Mouse (Mus musculus) myocyte (in vitro differentiated cells): Measurements from ENCODE around the gene Cerk.

Experiments used
- CEBPB ChIP-seq: IDR thresholded peaks from 2 replicates; pipeline ENCODE4 v1.6.1; 2011; ENCODE audit warnings: mild to moderate bottlenecking, moderate library complexity; ENCODE audit not compliant: poor library complexity, insufficient read depth, severe bottlenecking
- MAX ChIP-seq: IDR thresholded peaks from one replicate; pipeline ENCODE4 v1.6.1; 2011; ENCODE audit warnings: low read depth, mild to moderate bottlenecking, control low read depth
- POLR2A ChIP-seq: IDR thresholded peaks from one replicate; pipeline ENCODE4 v1.6.1; 2011; ENCODE audit warnings: low read depth, mild to moderate bottlenecking, control low read depth, moderate library complexity; ENCODE audit not compliant: insufficient read length
- TCF12 ChIP-seq: IDR thresholded peaks from one replicate; pipeline ENCODE4 v1.6.1; 2011; ENCODE audit warnings: mild to moderate bottlenecking, control low read depth; ENCODE audit not compliant: poor library complexity, insufficient read depth, severe bottlenecking
- USF1 ChIP-seq: IDR thresholded peaks from one replicate; pipeline ENCODE4 v1.6.1; 2011; ENCODE audit warnings: low read depth, mild to moderate bottlenecking, control low read depth, moderate library complexity

DNA sequence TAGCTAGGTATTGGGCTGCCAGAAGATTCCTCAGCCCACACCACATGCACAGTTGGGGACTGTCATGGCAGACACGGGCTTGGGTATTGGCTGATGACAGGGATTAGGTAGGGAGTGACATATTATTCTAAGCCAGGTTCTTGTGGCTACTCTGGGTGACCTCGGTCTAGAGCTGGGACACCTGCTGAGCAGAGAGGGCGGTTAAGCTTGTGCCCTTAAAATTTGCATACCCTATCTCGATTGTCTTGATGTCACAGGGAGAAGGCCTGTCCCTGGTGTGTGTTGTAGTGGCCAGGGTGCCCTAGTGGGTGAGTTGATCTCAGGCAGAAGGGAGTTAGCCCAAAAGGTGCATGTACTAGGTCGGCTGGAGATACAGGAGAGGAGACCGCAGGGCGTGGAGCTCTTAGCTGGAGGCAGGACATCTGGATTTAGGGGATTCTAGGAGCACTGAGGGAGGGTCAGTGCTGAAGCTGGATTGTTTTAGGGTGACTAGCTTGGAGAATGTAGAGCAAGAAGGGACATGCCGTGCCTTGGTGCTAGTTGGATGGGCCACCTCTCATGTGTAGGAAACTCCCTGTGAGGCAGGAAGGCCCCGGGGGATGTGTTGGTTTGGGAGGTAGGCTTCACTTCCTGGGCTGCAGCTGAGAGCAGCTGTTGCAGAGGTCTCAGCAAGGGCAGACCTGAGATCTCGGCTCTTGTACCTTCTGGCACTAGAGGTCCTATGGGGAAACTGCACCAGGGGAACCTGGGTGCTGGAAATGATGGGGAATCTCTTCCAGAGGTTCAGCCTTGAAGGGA lies 91.4 kb downstream of the Cerk start:
- TF ChIP-seq MAX (no peak), USF1 (no peak), POLR2A (no peak), TCF12 (no peak), CEBPB (no peak)
